Mouse (Mus musculus) liver, embryonic 12.5 days (tissue): ENCODE results near the gene 1700029P11Rik. TPM values are rescaled to one million over a fixed set of nuclear protein-coding genes. Genes with fewer than 3 reads are reported as not detected.

Experiments used
- ATAC-seq: fragments of 200-750 bp; cut with Nextera tagmentation; 2 replicates; pipeline ENCODE4 v1.8.0; 2017; ENCODE audit warnings: moderate number of reproducible peaks, mild to moderate bottlenecking, moderate library complexity
- H3K27ac ChIP-seq: fragments of 300-500 bp; sonication (generic); 2 replicates; pipeline ENCODE4 v1.5.1; 2016; ENCODE audit warnings: mild to moderate bottlenecking
- H3K27me3 ChIP-seq: fragments of 300-500 bp; sonication (generic); replicated peaks from 2 replicates; pipeline ENCODE4 v1.6.1; 2016; ENCODE audit warnings: mild to moderate bottlenecking, moderate library complexity
- H3K36me3 ChIP-seq: fragments of 300-500 bp; sonication (generic); 2 replicates; pipeline ENCODE4 v1.6.1; 2016; ENCODE audit warnings: mild to moderate bottlenecking, moderate library complexity
- H3K4me1 ChIP-seq: fragments of 300-500 bp; sonication (generic); 2 replicates; pipeline ENCODE4 v1.6.1; 2016
- H3K4me2 ChIP-seq: fragments of 300-500 bp; sonication (generic); 2 replicates; pipeline ENCODE4 v1.6.1; 2016; ENCODE audit warnings: mild to moderate bottlenecking, moderate library complexity
- H3K4me3 ChIP-seq: fragments of 300-500 bp; sonication (generic); 2 replicates; pipeline ENCODE4 v1.5.1; 2016; ENCODE audit warnings: mild to moderate bottlenecking, moderate library complexity
- H3K9ac ChIP-seq: fragments of 300-500 bp; sonication (generic); 2 replicates; pipeline ENCODE4 v1.6.1; 2016; ENCODE audit warnings: mild to moderate bottlenecking, moderate library complexity
- H3K9me3 ChIP-seq: fragments of 300-500 bp; sonication (generic); replicated peaks from 2 replicates; pipeline ENCODE4 v1.6.1; 2016; ENCODE audit warnings: mild to moderate bottlenecking, moderate library complexity
- WGBS: fragments of 180-500 bp; shearing (Covaris S2); methylation state at CpG from one replicate; pipeline ENCODE4 v1.1.7; 2016; ENCODE audit not compliant: insufficient replicate concordance; 5-methylcytosine and 5-hydroxymethylcytosine counted together
- polyA plus RNA-seq: library from polyadenylated mRNA; unstranded; fragments of >200 nt; fragmentation: Nextera tagmentation; extraction: Ambion mirVana; gene quantifications from 2 replicates; pipeline ENCODE4 v1.2.1, GENCODE M21; 2016

The 1700029P11Rik gene
- polyA plus RNA-seq, 1 experiment from 2014 or later: not detected

- 61% methylated on average over 1 of the region's 1 CpGs for WGBS
Observed at GRCm38 (mm10) chr15:81982173-81982572, 1.8 kb downstream of the 1700029P11Rik start.

GRCm38 (mm10) chr15:81985267-81986161 lies 5.2 kb downstream of the 1700029P11Rik start:
- H3K4me3 ChIP-seq: no peak overlapping the region
- H3K4me2 ChIP-seq: no peak overlapping the region
- no peak overlapping the region for H3K9ac ChIP-seq
- no peak for ATAC-seq
- H3K4me1 ChIP-seq: peaks cover 22% of the 10 kb centered on the region
- H3K36me3 ChIP-seq: no peaks in the 10 kb centered on the region
- 0 out of 2 replicates have a peak overlapping the region, but pooled peaks have one; percentile 15 for H3K27ac ChIP-seq
- 74% methylated on average over 2 of the region's 2 CpGs for WGBS
- no peaks in the 10 kb centered on the region for H3K27me3 ChIP-seq
- no peaks in the 10 kb centered on the region for H3K9me3 ChIP-seq

More at GRCm38 (mm10) chr15:81982173-81982572, 1.8 kb downstream of the 1700029P11Rik start:
- ATAC-seq: no peak
- Histone ChIP-seq H3K9me3 (no peaks in the 10 kb centered on the region), H3K36me3 (no peaks in the 10 kb centered on the region), H3K4me3 (no peak overlapping the region), H3K27me3 (peaks cover 5% of the 10 kb centered on the region; the same call in 1 of the 2 replicates), H3K4me1 (peaks cover 5% of the 10 kb centered on the region; the same call in 1 of the 2 replicates), H3K9ac (no peak overlapping the region), H3K27ac (no peak overlapping the region), H3K4me2 (no peak overlapping the region)

- H3K4me3 ChIP-seq: no peak within 1 kb of the TSS
- H3K27ac ChIP-seq: no peak within 1 kb of the TSS
- H3K9ac ChIP-seq: no peak within 1 kb of the TSS
- H3K27me3 ChIP-seq: no peaks in the 10 kb centered on the region
- H3K9me3 ChIP-seq: no peaks in the 10 kb centered on the region
- peaks cover 37% of the 10 kb centered on the region for H3K4me1 ChIP-seq
- WGBS: 69% methylated on average over 3 of the region's 3 CpGs
- ATAC-seq: no peak
- H3K4me2 ChIP-seq: no peak within 1 kb of the TSS
- H3K36me3 ChIP-seq: no peaks in the 10 kb centered on the region
Observed at GRCm38 (mm10) chr15:81987646-81988045, 7.3 kb downstream of the 1700029P11Rik start, which contains the start of gene Xrcc6. TSS of gene Xrcc6 (plus strand) at chr15:81987835.

- ATAC-seq: peak; percentile 30; the same call in 1 of the 2 replicates
- Histone ChIP-seq H3K4me3 (no peak overlapping the region), H3K9me3 (no peaks in the 10 kb centered on the region), H3K9ac (peak overlapping the region; percentile 56; the same call in 1 of the 2 replicates), H3K4me1 (peaks cover 43% of the 10 kb centered on the region), H3K4me2 (peak overlapping the region; percentile 62), H3K27me3 (no peaks in the 10 kb centered on the region), H3K27ac (peak overlapping the region; percentile 76; the same call in 1 of the 2 replicates), H3K36me3 (peaks cover 16% of the 10 kb centered on the region)
- WGBS: 48% methylated on average over 11 of the region's 11 CpGs
Observed at GRCm38 (mm10) chr15:81989371-81990062, 9.2 kb downstream of the 1700029P11Rik start.

- WGBS: 14% methylated on average over 7 of the region's 7 CpGs
- peak; percentile 98 for ATAC-seq
- H3K36me3 ChIP-seq: peaks cover 25% of the 10 kb centered on the region
- no peaks in the 10 kb centered on the region for H3K27me3 ChIP-seq
- H3K4me3 ChIP-seq: peak overlapping the region; percentile 13; the same call in 1 of the 2 replicates
- H3K27ac ChIP-seq: peak overlapping the region; percentile 76
- peaks cover 38% of the 10 kb centered on the region for H3K4me1 ChIP-seq
- no peaks in the 10 kb centered on the region for H3K9me3 ChIP-seq
- peak overlapping the region; percentile 56 for H3K9ac ChIP-seq
- peak overlapping the region; percentile 62 for H3K4me2 ChIP-seq
Observed at GRCm38 (mm10) chr15:81990549-81990948, 10.2 kb downstream of the 1700029P11Rik start.

GRCm38 (mm10) chr15:81993992-81994391 lies 13.7 kb downstream of the 1700029P11Rik start:
- Histone ChIP-seq H3K4me1 (peaks cover 42% of the 10 kb centered on the region), H3K4me2 (no peak overlapping the region), H3K27me3 (no peaks in the 10 kb centered on the region), H3K36me3 (peaks cover 60% of the 10 kb centered on the region), H3K9ac (no peak overlapping the region), H3K4me3 (no peak overlapping the region), H3K27ac (no peak overlapping the region), H3K9me3 (no peaks in the 10 kb centered on the region)
- WGBS: 82% methylated on average over 6 of the region's 6 CpGs
- ATAC-seq: no peak

- WGBS: 70% methylated on average over 8 of the region's 8 CpGs
- peak; percentile 49; the same call in 1 of the 2 replicates for ATAC-seq
- H3K4me3 ChIP-seq: no peak overlapping the region
- no peak overlapping the region for H3K4me2 ChIP-seq
- no peak overlapping the region for H3K27ac ChIP-seq
- H3K4me1 ChIP-seq: peaks cover 24% of the 10 kb centered on the region
- no peaks in the 10 kb centered on the region for H3K9me3 ChIP-seq
- H3K27me3 ChIP-seq: no peaks in the 10 kb centered on the region
- H3K9ac ChIP-seq: no peak overlapping the region
- peaks cover 49% of the 10 kb centered on the region for H3K36me3 ChIP-seq
Observed at GRCm38 (mm10) chr15:82004257-82004656, 23.9 kb downstream of the 1700029P11Rik start.

- H3K4me3 ChIP-seq: no peak overlapping the region
- H3K27ac ChIP-seq: no peak overlapping the region
- H3K9ac ChIP-seq: no peak overlapping the region
- no peak overlapping the region for H3K4me2 ChIP-seq
- WGBS: 82% methylated on average over 6 of the region's 6 CpGs
- no peak for ATAC-seq
- H3K9me3 ChIP-seq: no peaks in the 10 kb centered on the region
- H3K36me3 ChIP-seq: peaks cover 13% of the 10 kb centered on the region
- H3K4me1 ChIP-seq: peaks cover 41% of the 10 kb centered on the region
- no peaks in the 10 kb centered on the region for H3K27me3 ChIP-seq
Observed at GRCm38 (mm10) chr15:82011947-82012346, 31.6 kb downstream of the 1700029P11Rik start.

GRCm38 (mm10) chr15:82014745-82015391 lies 34.5 kb downstream of the 1700029P11Rik start:
- peaks cover 52% of the 10 kb centered on the region for H3K4me1 ChIP-seq
- peak overlapping the region; percentile 85; the same call in 1 of the 2 replicates for H3K27ac ChIP-seq
- 18% methylated on average over 9 of the region's 9 CpGs for WGBS

GRCm38 (mm10) chr15:82015392-82016100 lies 35.2 kb downstream of the 1700029P11Rik start:
- Histone ChIP-seq H3K27me3 (no peaks in the 10 kb centered on the region), H3K9ac (peak overlapping the region; percentile 94), H3K36me3 (peaks cover 30% of the 10 kb centered on the region), H3K4me1 (peaks cover 52% of the 10 kb centered on the region), H3K4me2 (peak overlapping the region; percentile 93), H3K9me3 (no peaks in the 10 kb centered on the region), H3K4me3 (peak overlapping the region; percentile 89), H3K27ac (peak overlapping the region; percentile 85)
- no peak; the same call in 1 of the 2 replicates for ATAC-seq
- WGBS: under 1% methylated on average over 39 of the region's 39 CpGs

More at GRCm38 (mm10) chr15:82014745-82015391, 34.5 kb downstream of the 1700029P11Rik start:
- no peak for ATAC-seq
- Histone ChIP-seq H3K4me2 (peak overlapping the region; percentile 93), H3K9ac (peak overlapping the region; percentile 94), H3K27me3 (no peaks in the 10 kb centered on the region), H3K9me3 (no peaks in the 10 kb centered on the region), H3K36me3 (peaks cover 24% of the 10 kb centered on the region), H3K4me3 (peak overlapping the region; percentile 89)
